Mouse (Mus musculus) CD4-positive helper T cell, adult 2 months (primary cell): Measurements from ENCODE around the gene Clic5.

Experiments used
- DNase-seq: peaks from one replicate; pipeline ENCODE4 v3.0.0-alpha.2; 2012; ENCODE audit warnings: low read depth, missing footprints, low spot score

Gene Clic5

DNA sequence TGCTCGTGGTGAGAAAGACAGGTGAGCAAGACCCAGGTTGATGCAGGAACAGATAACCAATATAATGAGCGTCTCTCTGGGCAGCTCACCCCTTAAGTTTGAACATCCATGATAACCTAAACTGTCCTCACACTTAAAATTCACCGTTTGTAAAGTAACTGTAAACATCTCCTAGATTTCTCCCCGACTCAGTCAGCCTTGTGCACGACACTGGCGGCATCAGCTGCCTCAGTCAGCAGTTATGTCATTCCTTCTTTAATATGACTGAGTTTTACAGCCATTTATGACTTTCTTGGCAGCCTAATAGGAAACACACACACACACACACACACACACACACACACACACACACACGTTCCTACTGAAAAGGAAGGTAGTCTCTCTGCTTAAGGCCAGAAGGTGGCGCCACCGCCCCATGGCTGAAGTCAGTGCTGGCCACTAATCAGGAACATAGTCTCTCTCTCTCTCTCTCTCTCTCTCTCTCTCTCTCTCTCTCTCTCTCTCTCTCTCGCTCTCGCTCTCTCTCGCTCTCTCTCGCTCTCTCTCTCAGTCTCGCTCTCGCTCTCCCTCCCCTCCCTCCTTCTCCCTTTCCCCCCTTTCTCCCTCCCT, 73.3 kb downstream of the Clic5 start:
- peak; percentile 79 for DNase-seq

- no peak for DNase-seq
Observed at GRCm38 (mm10) chr17:44270043-44270442, 81.7 kb downstream of the Clic5 start.

DNA sequence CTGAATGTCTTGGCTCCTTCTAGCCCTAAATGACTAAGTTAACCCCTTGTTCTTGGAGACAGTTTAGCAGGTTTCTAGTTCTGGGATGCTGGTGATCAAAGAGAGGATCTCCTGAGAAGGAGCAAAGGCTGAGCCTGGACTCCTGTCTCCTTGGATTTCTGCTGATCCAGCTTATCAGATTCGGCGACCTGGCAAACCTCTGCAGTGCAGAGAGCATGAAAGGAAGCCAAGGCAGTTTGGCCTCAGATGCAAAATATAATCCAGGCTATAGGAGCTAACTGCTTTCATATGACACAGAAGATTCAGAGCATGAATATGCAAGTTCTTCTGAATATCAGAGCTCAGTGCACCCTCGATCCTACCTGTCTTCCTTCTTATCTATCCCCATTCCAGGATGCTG, 83.0 kb downstream of the Clic5 start:
- DNase-seq, result no peak

GRCm38 (mm10) chr17:44274804-44275203, 86.4 kb downstream of the Clic5 start:
- no peak for DNase-seq

DNA sequence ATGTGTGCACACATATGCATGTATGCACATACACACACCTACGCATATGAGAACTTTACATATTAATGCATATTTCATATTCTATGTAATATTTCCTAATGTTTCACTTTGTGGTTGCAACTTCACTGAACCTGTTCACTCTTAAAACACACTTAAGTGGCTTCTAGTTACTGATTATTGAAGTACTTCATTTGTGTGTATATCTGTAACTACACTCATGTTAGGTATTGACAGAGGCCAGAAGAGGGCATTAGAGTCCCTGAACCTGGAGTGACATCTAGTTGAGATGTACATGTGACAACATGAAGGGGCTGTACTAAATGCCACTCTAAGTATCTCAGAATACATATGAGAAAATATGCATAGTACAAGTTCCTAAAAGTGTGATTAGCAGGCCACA, 99.9 kb downstream of the Clic5 start:
- DNase-seq, result no peak

GRCm38 (mm10) chr17:44297221-44297620, 108.8 kb downstream of the Clic5 start:
- no peak for DNase-seq

- no peak for DNase-seq
Observed at GRCm38 (mm10) chr17:44300236-44300635, 111.9 kb downstream of the Clic5 start.

DNA sequence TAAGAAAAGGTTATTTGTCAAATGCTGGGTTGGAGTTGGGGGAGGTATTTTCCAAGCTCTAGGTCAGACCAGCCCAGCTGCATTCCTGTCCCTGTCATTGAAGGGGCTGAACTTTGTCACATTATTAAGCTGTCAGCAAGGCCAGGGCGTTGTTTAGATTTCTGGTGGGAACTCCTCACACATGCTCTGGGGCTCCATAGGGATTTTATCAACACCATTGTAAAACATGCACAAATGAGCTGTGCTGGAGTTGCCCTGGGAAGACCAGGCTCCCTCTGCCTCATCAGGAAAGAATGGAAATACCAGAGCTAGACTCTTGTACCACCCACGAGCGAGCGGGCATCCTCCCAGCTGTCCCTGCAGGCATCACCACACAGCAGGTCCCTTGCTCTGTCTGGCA, 112.3 kb downstream of the Clic5 start:
- no peak for DNase-seq

DNA sequence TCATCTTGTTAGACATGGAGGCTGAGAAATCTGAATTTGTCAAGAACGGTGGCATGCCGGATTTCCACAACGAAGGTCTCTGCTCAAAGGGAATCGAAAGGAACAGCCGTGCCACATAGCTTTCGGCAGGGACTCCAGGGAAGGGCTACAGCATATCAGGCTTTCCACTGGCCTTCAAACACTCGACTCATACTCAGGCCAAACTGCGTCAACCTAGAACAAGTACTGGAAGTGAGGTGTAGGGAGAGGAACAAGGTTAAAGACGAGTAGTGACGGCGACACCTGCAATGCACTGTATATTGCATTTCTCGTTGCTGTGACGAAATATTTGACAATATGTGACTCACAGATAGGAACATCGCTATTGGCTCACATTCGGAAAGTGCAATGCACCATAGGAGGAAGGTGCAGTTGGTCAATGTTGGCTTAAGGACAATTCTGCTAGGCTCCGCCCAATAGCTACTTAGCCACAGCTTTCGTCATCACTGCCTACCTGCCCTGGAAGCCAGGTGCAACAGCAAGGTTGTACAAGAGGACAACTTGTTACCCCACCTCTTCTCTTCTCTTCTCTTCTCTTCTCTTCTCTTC, 112.9 kb downstream of the Clic5 start:
- no peak for DNase-seq

- DNase-seq, result no peak
Observed at GRCm38 (mm10) chr17:44304076-44304475, 115.7 kb downstream of the Clic5 start.

DNA sequence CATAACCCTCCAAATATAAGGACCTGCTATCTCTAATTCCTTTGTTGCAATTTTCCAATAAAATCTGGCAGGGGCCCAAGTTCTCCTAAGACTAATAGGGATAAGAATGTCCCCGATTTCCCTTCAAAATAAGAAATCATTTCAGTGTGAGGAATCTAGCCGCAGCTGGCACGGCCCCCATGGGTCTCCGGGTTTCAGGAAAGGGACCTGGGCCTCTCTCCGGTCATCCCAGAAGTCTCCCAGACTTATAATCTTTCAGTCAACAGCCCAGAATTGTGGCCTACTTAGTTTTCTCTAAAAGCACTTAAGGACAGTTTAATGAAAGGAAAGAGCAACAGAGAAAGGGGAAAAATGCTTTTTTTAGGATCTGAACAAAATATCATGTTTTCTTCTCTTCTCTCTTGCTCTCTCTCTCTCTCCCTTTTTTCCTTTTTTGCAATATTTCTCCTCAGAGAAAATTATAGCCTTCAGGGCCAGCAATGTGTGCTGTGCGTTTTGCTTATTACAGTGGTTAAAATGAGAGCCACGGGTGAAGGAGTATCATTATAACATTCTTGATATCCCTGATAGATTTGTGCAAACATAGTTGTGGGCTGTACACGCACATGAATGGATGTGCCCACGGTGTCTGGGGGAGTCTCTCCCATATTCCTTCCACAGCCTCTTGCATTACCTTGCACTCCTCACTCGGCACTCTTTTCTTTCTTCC, 121.7 kb downstream of the Clic5 start:
- DNase-seq, result no peak

DNA sequence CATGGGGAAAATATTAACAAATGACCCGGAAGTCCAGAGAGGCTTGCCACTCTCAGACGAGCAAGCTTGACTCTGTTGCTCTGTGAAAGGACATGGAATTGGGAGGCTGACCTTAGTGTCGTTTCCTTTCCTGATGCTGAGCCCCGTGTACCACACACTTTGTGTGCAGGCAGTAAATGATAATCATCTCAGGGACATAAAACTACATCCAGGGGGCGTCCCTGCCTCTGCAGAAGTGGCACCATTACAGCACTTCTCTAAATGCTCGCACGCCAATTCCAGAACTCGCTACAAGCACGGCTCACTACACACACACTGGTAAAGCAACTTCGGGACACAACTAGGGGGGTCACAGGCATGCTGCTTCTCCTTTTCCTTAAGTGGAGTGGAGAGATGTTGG, 136.9 kb downstream of the Clic5 start:
- no peak for DNase-seq

DNA sequence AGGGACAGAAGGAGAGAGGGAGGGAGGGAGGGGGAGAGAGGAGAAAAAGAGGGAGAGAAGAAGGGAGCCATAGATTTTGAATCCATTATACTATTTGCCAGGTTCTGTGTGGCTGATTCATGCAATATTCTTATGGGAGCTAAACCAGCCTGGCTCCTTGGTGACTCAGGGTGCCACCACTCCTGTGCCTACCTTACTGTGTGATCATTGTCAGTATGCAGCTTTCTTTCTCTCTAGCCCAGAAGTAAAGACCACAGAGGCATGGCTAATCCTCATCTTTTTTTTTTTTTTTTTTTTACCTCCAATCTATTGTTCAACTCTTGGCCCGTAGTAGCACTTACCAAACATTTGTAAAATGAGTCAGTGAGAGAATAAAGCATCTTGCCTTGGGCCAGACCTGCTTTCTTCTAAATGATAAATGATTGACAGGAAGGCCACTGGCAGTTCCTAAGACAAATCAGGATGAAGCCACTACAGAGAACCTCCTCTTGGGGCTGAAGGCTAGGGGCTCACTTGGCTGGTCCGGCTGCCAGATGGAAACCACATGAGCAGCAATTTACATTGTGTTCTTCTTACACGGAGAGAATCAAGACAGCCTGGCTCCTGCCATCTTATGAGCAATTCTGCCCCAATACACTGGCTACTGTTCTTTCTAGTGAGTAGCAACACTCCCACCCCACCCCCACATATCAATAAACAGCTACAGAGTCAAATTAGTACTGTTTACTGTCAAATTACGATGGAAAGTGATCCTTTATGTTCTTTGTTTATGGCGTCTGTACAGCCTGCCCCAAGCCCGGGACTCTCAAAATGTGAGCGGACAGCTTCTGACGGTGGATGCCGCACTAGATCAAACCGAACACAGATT, 139.1 kb downstream of the Clic5 start:
- DNase-seq, result no peak

- no peak for DNase-seq
Observed at GRCm38 (mm10) chr17:44328147-44328482, 139.7 kb downstream of the Clic5 start.
